Mouse (Mus musculus) layer of hippocampus, postnatal 25 days (tissue): Measurements from ENCODE around the gene Gatb. TPM values are rescaled to one million over a fixed set of nuclear protein-coding genes. Genes with fewer than 3 reads are reported as not detected.

Source experiments
- DNase-seq, 2 experiments: peaks; one replicate each; pipeline ENCODE4 v3.0.0; 2022; ENCODE audit warnings: mixed read lengths in 2 of 2, low spot score in 1 of 2; ENCODE audit errors: extremely low spot score in 1 of 2
- total RNA-seq, 2 experiments: library from RNA; stranded (reverse); gene quantifications; 2 replicates each; pipeline ENCODE4 v1.2.3; 2021

Gene Gatb
- total RNA-seq, 2 experiments from 2014 or later, result 22.2 to 22.5 TPM

DNA sequence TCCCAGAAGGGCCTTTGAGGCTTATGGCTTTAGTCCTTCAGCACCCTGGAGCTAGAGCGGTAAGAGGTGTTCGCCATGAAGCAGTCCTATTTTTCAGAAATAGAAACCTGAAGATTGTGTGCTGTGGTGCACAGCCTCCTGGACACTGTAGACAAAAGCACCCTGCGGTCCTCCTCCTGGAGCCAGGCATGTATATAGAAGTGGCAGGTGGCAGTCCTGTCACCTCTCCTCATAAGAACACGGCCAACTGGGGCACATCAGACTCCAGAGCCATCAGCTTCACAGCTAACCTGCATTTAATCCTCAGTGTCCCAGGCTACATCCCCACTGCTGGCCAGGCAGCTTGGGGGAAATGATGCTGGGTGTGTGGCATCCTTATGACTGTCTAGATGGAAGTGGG lies 75.3 kb downstream of the Gatb start:
- DNase-seq, result no peak

- DNase-seq, result no peak
These were observed 79.1 kb downstream of the Gatb start for GRCm38 (mm10) chr3:85652727-85653665.

DNA sequence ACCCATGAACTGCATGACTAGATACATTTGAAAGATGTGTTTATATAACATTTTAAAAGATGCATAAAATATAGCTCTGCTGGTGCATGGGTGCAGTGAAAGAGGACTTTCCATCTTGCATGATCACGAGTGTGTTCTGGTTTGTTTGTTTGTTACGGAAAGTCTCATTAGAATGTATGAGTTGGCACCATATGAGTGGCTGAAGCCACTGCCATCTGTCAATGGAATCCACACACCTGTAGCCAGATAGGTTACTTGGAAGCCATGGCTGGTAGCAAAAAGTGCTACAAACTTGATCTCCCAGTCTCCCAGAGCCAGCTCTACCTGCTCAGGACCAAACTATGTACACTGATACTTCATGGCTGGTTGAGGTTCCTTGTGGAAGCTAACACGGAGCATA lies 81.6 kb downstream of the Gatb start:
- no peak for DNase-seq

DNA sequence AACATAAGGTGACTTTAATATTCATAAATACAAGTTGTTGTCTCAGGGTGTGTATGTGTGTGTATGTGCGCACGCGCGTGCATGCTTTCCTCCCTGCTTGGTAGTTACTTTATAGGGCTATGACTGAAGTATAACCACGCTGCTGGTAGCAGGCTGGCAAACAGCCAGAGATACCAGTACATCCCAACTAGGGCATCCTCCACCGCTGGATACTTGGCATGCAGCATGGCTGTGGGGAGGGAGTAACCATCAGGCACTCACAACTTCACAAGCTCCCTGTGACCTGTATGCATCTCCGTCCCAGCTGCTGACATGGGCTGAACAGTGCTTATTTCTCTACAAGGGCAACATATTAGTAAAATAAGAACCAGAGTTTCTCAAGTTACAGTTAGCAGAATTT lies 85.8 kb downstream of the Gatb start:
- DNase-seq, result no peak

- DNase-seq, result no peak
These were observed 88.3 kb downstream of the Gatb start for GRCm38 (mm10) chr3:85661926-85662813.

DNA sequence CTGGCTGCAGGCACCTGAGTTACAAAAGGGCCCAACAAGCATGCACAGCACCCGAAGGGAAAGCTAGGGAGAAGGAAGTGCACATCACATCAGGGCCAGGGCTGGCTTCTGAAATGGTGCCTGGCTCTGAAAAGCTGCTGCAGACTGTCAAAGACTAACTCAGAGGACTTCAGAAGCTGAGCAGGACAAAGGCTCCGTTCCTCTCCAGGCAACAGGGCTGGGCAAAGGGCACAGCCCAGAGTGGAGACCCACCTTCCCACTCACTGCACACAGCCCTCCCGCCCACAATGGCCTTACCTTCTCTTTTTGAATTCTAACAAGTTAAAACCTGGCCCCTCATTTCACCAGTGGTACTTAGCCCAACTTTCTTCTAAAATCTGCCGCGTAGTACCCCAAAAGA lies 89.9 kb downstream of the Gatb start:
- no peak for DNase-seq

GRCm38 (mm10) chr3:85664591-85665171 lies 90.8 kb downstream of the Gatb start:
- no peak for DNase-seq

DNA sequence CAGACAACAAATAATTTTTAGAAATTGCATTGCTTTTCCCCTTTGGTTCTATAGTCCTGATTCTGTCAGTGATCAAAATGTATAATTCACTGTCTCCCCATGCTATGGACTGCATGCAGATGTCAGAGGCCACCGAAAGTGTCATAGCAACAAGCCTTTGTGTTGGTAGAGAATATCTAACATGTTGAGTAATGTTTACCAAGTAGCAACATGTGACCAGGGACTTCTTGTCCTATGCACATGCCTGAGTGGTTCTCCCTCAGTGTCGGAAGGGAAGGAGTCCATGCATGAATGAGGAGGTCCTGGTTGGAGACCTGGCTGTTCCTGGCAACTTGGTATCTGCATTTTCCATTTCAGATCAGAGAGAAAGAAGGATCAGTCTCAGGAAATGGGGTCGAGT lies 92.2 kb downstream of the Gatb start:
- no peak for DNase-seq

DNA sequence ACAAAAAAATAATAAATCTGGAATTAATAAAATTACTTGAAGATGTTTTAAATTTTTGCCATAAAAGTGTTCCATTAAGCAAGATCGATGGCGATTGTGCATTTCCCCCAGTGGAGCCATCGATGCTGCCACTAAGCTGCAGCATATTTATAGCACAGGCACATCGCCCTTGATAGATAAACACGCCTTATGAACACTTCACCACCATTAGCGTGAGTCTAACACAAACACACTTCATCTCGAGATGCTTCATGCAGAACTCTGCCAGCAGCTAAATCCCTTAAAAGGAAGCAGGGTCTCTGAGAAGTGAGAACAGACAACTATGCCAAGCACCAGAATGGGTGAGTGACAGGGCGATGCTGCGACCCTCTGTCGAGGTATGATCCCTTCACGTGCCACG lies 92.8 kb downstream of the Gatb start:
- DNase-seq, result no peak

- DNase-seq, result no peak
These were observed 93.8 kb downstream of the Gatb start for GRCm38 (mm10) chr3:85667683-85668082.

GRCm38 (mm10) chr3:85669844-85670243 lies 95.9 kb downstream of the Gatb start:
- no peak for DNase-seq

GRCm38 (mm10) chr3:85677133-85677532 lies 103.2 kb downstream of the Gatb start:
- no peak for DNase-seq

- no peak for DNase-seq
These were observed 104.0 kb downstream of the Gatb start for GRCm38 (mm10) chr3:85677952-85678351.

GRCm38 (mm10) chr3:85679312-85679933 lies 105.5 kb downstream of the Gatb start:
- DNase-seq, result no peak

GRCm38 (mm10) chr3:85679960-85680359 lies 106.0 kb downstream of the Gatb start:
- no peak for DNase-seq

DNA sequence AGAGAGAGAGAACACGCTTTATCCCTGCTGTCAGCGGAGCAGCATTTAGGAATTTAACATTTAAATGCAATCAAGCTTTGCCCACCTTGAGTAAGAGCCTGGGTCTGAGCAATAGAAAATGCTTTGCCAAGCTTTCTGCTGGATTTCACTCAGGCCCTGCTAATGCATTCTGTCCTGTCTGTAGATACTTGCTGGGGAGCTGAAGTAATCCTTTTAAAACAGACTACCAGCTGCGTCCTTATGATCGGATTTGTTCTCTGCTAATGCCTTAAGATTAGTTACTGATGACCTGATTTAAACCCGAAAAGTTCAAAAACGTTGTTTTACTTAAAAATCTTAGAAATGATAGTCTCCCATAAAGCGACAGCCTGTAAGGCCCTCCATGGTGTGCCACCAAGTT lies 107.2 kb downstream of the Gatb start:
- no peak for DNase-seq

GRCm38 (mm10) chr3:85683618-85684017 lies 109.7 kb downstream of the Gatb start:
- DNase-seq, result no peak

DNA sequence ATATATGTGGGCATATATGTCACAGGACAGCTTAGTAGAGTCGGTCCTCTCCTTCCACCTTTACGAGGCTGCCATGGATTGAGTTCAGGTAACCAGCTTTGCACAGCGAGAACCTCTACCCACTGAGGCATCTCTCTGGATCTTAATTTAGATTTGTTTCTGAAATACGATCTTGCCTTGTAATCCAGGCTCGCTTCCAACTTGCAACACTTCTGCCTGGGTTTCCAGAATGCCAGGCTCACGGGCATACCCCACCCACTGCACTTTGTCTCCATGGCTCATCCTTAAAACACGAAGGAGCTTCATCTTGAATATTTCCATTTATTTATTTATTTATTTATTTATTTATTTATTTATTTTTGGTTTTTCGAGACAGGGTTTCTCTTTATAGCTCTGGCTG lies 111.4 kb downstream of the Gatb start:
- no peak for DNase-seq

DNA sequence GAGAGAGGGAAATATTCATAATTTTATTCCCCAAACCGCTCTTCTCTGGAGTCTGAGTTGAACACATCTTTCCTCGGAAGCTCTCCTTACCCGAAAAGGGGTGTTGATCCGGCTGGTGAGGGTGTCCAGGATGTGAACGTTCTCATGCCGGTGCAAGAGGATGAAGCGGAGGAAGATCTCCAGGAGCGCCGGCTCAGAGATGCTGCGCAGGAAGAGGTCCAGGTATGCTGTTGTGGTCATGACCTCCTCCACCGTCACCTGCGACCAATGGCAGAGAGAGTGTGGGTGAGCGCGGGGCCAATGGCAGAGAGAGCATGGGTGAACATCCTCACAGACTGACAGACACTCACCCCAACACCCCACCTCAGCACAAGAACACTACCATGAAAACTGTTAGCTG lies 114.4 kb downstream of the Gatb start:
- no peak for DNase-seq

DNA sequence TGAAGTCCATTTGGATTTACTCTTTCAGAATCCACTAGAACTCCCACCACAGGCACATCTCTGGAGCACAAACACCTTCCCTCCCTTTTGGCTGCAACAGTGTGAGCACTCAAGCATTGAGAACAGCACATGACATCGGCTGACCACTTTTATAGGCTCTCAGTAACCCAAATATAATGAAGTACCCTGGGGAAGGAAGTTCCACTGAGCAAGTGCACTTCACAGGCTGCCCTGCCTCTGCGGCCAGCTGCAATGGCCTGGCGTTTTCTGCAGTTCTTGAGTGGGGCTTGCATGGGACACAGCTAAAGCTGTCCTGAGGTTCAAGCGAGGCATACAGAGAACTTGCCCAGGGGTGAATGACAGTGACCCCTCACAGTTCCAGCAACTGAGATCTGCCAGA lies 117.2 kb downstream of the Gatb start:
- DNase-seq, result no peak

DNA sequence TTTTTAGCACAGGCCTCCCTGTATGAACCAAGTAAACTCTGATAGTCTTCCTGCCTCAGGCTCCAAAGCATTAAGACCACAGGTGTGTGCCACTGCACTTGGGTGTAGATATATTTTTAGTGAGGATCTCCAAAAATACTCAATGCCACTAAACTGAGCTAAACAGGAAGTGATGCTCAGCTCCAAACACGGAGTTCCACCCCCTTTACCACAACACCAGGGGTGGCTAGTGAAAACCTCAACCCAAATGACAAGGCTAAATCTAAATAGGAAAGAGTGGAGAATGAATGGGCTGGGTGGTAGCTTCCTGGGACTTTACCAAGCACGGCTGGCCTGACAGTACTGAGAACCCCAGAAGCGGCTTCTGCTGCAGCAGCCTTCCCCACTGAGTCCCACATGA lies 119.1 kb downstream of the Gatb start:
- DNase-seq, result no peak
